Comparison of ENCODE assay signal across 8 mouse cellular contexts in genomic region chr4:99929613-99930517, GRCm38 (mm10). TPM values are rescaled to one million over a fixed set of nuclear protein-coding genes. Genes with fewer than 3 reads are reported as not detected.
DNase-seq lines count a peak whose midpoint lies in the region; ATAC-seq lines count a peak whose summit lies in the region.

Itgb3bp (minus strand) TSS chr4:99929813.

- peak; percentile 76 for DNase-seq in R1 (ENCODE audit: low read depth, low spot score)
- peak; percentile 87 to 88 for DNase-seq in cerebellum, postnatal 14 days
- peak; percentile 69 to 70 for DNase-seq in frontal cortex, postnatal 36 days (ENCODE audit: low spot score in 2 of 2)
- peak; percentile 71 for DNase-seq in hindbrain, embryonic 14.5 days (ENCODE audit: low spot score)
- peak; percentile 62 to 79 for DNase-seq in left cerebral cortex, adult 18-20 months (ENCODE audit: low spot score in 2 of 2)
- DNase-seq in lung, postnatal 4 days = peak; percentile 74 to 86
- peak; percentile 80 for DNase-seq in right cerebral cortex, adult 18-20 months
- peak; percentile 73 for DNase-seq in urinary bladder, adult 2 months (ENCODE audit: low spot score)

- ATAC-seq in hindbrain, embryonic 14.5 days (ENCODE audit: low FRiP score) = peak; percentile 94

- peak within 1 kb of the TSS; percentile 75 for H3K4me3 ChIP-seq in hindbrain, embryonic 14.5 days (replicated peaks; ENCODE audit: low read length)

- no peaks in the 10 kb centered on the region for H3K27me3 ChIP-seq in hindbrain, embryonic 14.5 days (ENCODE audit: control insufficient read depth, insufficient read depth, low read length)

- H3K9me3 ChIP-seq in hindbrain, embryonic 14.5 days (ENCODE audit: control insufficient read depth, low read length) = no peaks in the 10 kb centered on the region

- peak within 1 kb of the TSS; percentile 87 for H3K9ac ChIP-seq in hindbrain, embryonic 14.5 days

- peak within 1 kb of the TSS; percentile 93 for H3K4me2 ChIP-seq in hindbrain, embryonic 14.5 days (replicated peaks)

- H3K36me3 ChIP-seq in hindbrain, embryonic 14.5 days (replicated peaks; ENCODE audit: control insufficient read depth, insufficient read depth) = no peaks in the 10 kb centered on the region

- peaks cover 15% of the 10 kb centered on the region for H3K4me1 ChIP-seq in hindbrain, embryonic 14.5 days (replicated peaks; ENCODE audit: control insufficient read depth, insufficient read depth, low read length)

- WGBS in hindbrain, embryonic 14.5 days = under 1% methylated on average over 57 of the region's 57 CpGs

- peak within 1 kb of the TSS; percentile 94 for H3K27ac ChIP-seq in hindbrain, embryonic 14.5 days

RNA-seq across cellular contexts. Expression of gene Itgb3bp, which starts in this region (rescaled TPM):
- 12.4 and 15.1 TPM in 2 replicates for polyA plus RNA-seq in hindbrain, embryonic 14.5 days (2014; fragmentation: Nextera tagmentation; extraction: Ambion mirVana)
- total RNA-seq in left cerebral cortex, adult 18-20 months (2021) = 1 to 10 TPM; 3.3 to 5.6 TPM
- 6.2 and 7.3 TPM in 2 replicates for polyA plus RNA-seq in urinary bladder, adult 2 months (2012; rRNA removed)

Comparison
In these comparisons a context has a peak if more than half of its experiments do, and no peak if none do; other contexts are left out.
1. Peak in every context shown above with its lines: DNase-seq, ATAC-seq, H3K4me3 ChIP-seq and H3K27ac ChIP-seq.